Mouse (Mus musculus) intestine, postnatal 0 days (tissue): ENCODE results near the gene Tmem150c. TPM values are rescaled to one million over a fixed set of nuclear protein-coding genes. Genes with fewer than 3 reads are reported as not detected.

Experiments
- ATAC-seq: fragments of 200-750 bp; cut with Nextera tagmentation; 2 replicates; pipeline ENCODE4 v1.8.0; 2017; ENCODE audit warnings: mild to moderate bottlenecking, moderate TSS enrichment, moderate library complexity
- H3K27ac ChIP-seq: fragments of 300-500 bp; sonication (generic); 2 replicates; pipeline ENCODE4 v1.5.1; 2014; ENCODE audit warnings: mild to moderate bottlenecking, low read depth, low read length, moderate library complexity
- H3K27me3 ChIP-seq: fragments of 300-500 bp; sonication (generic); replicated peaks from 2 replicates; pipeline ENCODE4 v1.6.1; 2014; ENCODE audit warnings: low read length, mixed read lengths; ENCODE audit not compliant: control insufficient read depth, insufficient read depth
- H3K36me3 ChIP-seq: fragments of 300-500 bp; sonication (generic); 2 replicates; pipeline ENCODE4 v1.6.1; 2014; ENCODE audit warnings: mild to moderate bottlenecking, moderate library complexity; ENCODE audit not compliant: control insufficient read depth, insufficient read depth
- H3K4me1 ChIP-seq: fragments of 300-500 bp; sonication (generic); replicated peaks from 2 replicates; pipeline ENCODE4 v1.6.1; 2014; ENCODE audit warnings: antibody characterized with exemption, low read length, mixed read lengths; ENCODE audit not compliant: control insufficient read depth, insufficient read depth
- H3K4me2 ChIP-seq: fragments of 300-500 bp; sonication (generic); replicated peaks from 2 replicates; pipeline ENCODE4 v1.6.1; 2014; ENCODE audit warnings: low read depth, mild to moderate bottlenecking, moderate library complexity
- H3K4me3 ChIP-seq: fragments of 300-500 bp; sonication (generic); 2 replicates; pipeline ENCODE4 v1.5.1; 2014; ENCODE audit warnings: low read depth, low read length
- H3K9ac ChIP-seq: fragments of 300-500 bp; sonication (generic); 2 replicates; pipeline ENCODE4 v1.6.1; 2014; ENCODE audit warnings: mild to moderate bottlenecking, low read depth, low read length
- H3K9me3 ChIP-seq: fragments of 300-500 bp; sonication (generic); 2 replicates; pipeline ENCODE4 v1.6.1; 2016; ENCODE audit warnings: mixed run types; ENCODE audit not compliant: control insufficient read depth
- CTCF ChIP-seq: sonication (generic); IDR thresholded peaks from 2 replicates; pipeline ENCODE4 v1.5.1; 2016; ENCODE audit warnings: low read depth, mild to moderate bottlenecking, control low read depth, antibody characterized with exemption, moderate library complexity
- WGBS: fragments of 180-500 bp; shearing (Covaris S2); extraction: QIAGEN DNeasy Blood & Tissue Kit; methylation state at CpG from one replicate; pipeline ENCODE4 v1.1.7; 2014; 5-methylcytosine and 5-hydroxymethylcytosine counted together
- polyA plus RNA-seq: library from polyadenylated mRNA; unstranded; fragments of >200 nt; fragmentation: Nextera tagmentation; extraction: Ambion mirVana; gene quantifications from 2 replicates; pipeline ENCODE4 v1.2.1, GENCODE M21; 2015

The Tmem150c gene
- 0.93 and 1.1 TPM in 2 replicates for polyA plus RNA-seq

DNA sequence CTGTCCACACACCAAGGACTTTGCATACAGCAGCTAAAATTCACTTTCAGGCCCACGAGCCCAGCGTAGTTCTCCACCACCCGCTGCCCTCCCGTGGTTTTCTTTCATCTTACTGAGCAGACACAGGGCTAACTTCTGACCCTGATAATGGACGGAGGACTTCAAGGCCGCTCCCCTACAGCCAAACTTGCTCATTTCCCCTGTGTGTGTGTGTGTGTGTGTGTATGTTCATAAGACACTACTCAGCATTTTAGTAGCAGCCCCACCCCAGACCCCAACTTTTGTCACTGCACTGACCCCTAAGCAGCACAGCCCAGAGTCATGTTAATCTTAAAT, at the start of gene Tmem150c:
Tmem150c (minus strand) TSS at position 171 of the 336 bp plus-strand sequence.
- WGBS: 20% methylated on average over 6 of the region's 6 CpGs
- ATAC-seq: no peak
- H3K4me2 ChIP-seq: peak within 1 kb of the TSS; percentile 100
- H3K27ac ChIP-seq: no peak within 1 kb of the TSS
- no peak for TF ChIP-seq CTCF
- H3K4me1 ChIP-seq: no peaks in the 10 kb centered on the region
- no peaks in the 10 kb centered on the region for H3K9me3 ChIP-seq
- H3K27me3 ChIP-seq: 0 out of 2 replicates have a peak, but pooled peaks cover 14% of the 10 kb centered on the region
- peak within 1 kb of the TSS; percentile 54 for H3K9ac ChIP-seq
- no peaks in the 10 kb centered on the region for H3K36me3 ChIP-seq
- peak within 1 kb of the TSS; percentile 77 for H3K4me3 ChIP-seq

- WGBS: 67% methylated on average over 7 of the region's 7 CpGs
- Histone ChIP-seq H3K27ac (no peak overlapping the region), H3K36me3 (no peaks in the 10 kb centered on the region), H3K9ac (no peak overlapping the region), H3K27me3 (no peaks in the 10 kb centered on the region), H3K4me3 (no peak overlapping the region), H3K9me3 (no peaks in the 10 kb centered on the region), H3K4me1 (no peaks in the 10 kb centered on the region), H3K4me2 (no peak overlapping the region)
- no peak for ATAC-seq
- TF ChIP-seq CTCF: no peak
Measured at GRCm38 (mm10) chr5:100209093-100209492, 49.5 kb upstream of the Tmem150c start.

- no peaks in the 10 kb centered on the region for H3K4me1 ChIP-seq
- no peak overlapping the region for H3K4me2 ChIP-seq
- WGBS: 72% methylated on average over 6 of the region's 6 CpGs
- TF ChIP-seq CTCF: no peak
- H3K36me3 ChIP-seq: no peaks in the 10 kb centered on the region
- H3K4me3 ChIP-seq: no peak overlapping the region
- H3K9ac ChIP-seq: no peak overlapping the region
- ATAC-seq: no peak
- H3K9me3 ChIP-seq: no peaks in the 10 kb centered on the region
- H3K27me3 ChIP-seq: no peaks in the 10 kb centered on the region
- H3K27ac ChIP-seq: no peak overlapping the region
Measured at GRCm38 (mm10) chr5:100206675-100207074, 47.1 kb upstream of the Tmem150c start.

DNA sequence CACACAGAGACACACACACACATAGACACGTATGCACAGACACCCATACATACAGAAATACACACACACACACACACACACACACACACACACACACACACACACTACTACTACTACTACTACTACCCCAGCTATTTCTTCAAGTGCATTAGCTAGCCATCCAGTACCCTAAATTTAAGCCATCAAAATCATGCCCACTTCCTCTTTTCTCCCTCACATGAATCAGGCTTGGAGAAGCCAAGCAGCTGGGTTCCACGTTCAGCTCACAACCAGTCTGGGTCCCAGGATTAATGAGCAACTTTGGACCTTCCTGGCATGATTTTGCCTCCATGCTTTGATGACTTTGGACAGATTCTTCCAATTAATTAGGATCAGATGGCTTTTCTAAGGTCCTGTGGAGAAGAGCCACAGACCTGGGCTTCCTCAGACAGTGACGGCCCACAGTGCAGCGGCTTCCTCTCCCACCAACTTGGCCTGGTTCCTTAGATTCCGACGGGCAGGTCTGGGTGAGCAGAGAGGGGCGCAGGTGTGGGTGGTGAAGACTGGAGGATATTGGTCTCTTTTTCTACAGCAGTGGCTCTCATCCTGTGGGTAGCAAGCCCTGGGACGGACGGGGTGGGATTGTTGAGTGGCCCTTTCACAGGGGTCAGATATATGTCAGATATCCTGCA, 46.0 kb upstream of the Tmem150c start:
- Histone ChIP-seq H3K9ac (no peak overlapping the region), H3K4me1 (no peaks in the 10 kb centered on the region), H3K9me3 (no peaks in the 10 kb centered on the region), H3K4me3 (no peak overlapping the region), H3K27me3 (no peaks in the 10 kb centered on the region), H3K4me2 (no peak overlapping the region), H3K27ac (no peak overlapping the region), H3K36me3 (no peaks in the 10 kb centered on the region)
- TF ChIP-seq CTCF: no peak
- 85% methylated on average over 9 of the region's 9 CpGs for WGBS
- ATAC-seq: no peak

DNA sequence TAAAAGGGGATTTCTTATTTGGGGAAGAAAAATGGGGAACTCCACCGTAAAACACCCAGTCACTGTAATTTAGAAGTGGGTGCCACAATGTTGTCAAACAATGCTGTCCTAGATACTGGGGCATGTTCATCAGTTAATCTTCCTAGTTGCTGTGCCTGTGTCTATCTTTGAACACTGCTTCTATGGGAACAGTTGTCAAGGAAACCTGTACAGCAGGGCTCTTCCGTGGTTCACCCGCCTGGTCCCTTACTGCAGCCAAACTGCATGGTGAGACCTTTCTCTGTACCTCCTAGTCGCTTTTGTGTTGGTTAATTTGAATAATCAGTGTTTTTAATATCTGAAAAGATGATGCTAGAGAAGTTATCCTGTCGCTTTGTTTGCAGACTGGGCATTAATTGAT, 41.2 kb upstream of the Tmem150c start:
- no peak for ATAC-seq
- Histone ChIP-seq H3K9ac (no peak overlapping the region), H3K27ac (no peak overlapping the region), H3K4me3 (no peak overlapping the region), H3K4me2 (no peak overlapping the region), H3K4me1 (no peaks in the 10 kb centered on the region), H3K36me3 (no peaks in the 10 kb centered on the region), H3K27me3 (no peaks in the 10 kb centered on the region), H3K9me3 (no peaks in the 10 kb centered on the region)
- 67% methylated on average over 5 of the region's 5 CpGs for WGBS
- TF ChIP-seq CTCF: no peak

- H3K27me3 ChIP-seq: no peaks in the 10 kb centered on the region
- H3K9ac ChIP-seq: no peak overlapping the region
- no peak for ATAC-seq
- H3K36me3 ChIP-seq: no peaks in the 10 kb centered on the region
- no peak overlapping the region for H3K27ac ChIP-seq
- TF ChIP-seq CTCF: no peak
- H3K4me3 ChIP-seq: no peak overlapping the region
- no peak overlapping the region for H3K4me2 ChIP-seq
- WGBS: 79% methylated on average over 5 of the region's 5 CpGs
- no peaks in the 10 kb centered on the region for H3K4me1 ChIP-seq
- H3K9me3 ChIP-seq: no peaks in the 10 kb centered on the region
Measured at GRCm38 (mm10) chr5:100200296-100200695, 40.7 kb upstream of the Tmem150c start.
